Mouse (Mus musculus) frontal cortex, postnatal 10 days (tissue): ENCODE data around the gene Limch1.

Source experiments
- DNase-seq, 2 experiments: peaks; one replicate each; pipeline ENCODE4 v3.0.0; 2022; ENCODE audit warnings: low spot score in 2 of 2, mixed read lengths in 1 of 2

Gene Limch1

DNA sequence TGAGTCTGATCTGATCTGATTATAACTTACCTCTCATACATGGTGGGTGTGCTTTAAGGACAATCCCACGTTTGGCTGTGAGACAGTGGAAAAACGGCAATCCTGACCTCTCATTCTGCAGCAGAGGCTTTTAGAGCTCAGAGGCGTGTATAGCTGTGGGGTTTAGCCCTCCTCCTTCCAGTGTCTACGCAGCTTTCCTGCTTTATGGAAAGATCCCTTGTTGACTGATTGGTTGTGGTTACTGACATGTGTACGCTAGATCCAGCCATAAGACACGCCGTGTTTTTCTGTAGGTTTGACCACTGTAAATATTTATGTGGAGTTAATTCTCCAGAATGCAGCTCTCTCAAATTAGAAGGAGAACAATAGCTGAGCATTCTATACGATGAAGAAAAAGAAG is 81.2 kb downstream of the Limch1 start:
- DNase-seq = no peak

DNA sequence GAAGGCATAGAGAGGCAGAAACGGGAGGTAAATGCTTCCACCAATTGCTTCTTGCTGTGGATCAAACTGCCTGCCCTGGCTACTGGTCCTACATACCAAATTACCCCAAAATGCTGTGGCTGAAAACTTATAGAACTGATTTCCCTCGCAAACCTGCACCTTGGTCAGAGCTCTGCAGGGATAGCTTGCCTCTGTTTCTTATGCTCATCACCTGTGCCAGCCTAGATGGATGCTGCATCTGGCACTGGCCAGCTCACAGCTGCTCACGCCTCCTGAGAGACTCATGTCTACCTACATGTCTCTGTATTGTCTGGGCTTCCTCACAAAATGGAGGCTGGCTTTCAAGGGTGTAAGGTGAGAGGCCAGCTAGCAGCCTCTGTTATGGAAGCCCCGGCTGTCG is 83.9 kb downstream of the Limch1 start:
- no peak for DNase-seq

GRCm38 (mm10) chr5:66830206-66830605 is 84.6 kb downstream of the Limch1 start:
- DNase-seq = no peak

DNA sequence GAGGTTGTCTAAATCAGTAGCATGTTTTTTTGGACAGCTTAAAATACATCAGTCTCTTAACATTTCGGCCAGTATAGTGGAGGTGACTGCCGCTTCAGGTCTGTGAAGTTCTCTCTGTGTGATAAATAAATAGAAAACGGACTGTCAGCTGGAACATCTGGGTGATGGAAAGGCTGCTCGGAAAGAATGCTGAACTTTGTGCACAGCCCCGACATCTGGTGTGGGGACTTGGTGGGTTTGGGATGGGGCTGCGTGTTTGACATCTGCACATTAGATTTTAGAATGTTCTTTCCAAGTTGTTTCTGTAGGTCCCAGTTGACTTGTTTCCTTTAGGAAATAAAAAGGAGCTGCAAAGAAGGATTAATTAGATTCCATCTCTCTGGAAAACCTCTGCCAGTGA is 89.1 kb downstream of the Limch1 start:
- DNase-seq = no peak

DNA sequence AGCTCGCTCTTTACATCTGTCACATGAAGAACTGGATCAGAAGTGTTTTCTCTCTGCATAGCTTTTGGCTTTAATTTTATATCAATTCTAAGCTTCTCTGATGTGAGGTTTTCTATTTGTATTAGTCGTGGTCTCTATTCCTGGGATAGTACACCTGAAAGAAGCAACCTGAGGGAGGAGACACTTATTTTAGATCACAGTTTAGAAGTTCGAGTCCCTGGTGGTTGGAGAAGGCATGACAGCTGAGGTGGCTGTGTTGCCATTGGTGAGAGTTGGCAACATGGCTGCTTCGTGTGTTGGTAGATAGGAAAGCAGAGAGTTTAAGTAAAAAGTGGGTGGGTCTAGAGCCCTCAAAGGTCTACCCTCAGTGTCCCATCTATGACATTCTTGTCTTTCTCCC is 91.3 kb downstream of the Limch1 start:
- DNase-seq = no peak

- DNase-seq = no peak
Measured at GRCm38 (mm10) chr5:66841971-66842370, 96.3 kb downstream of the Limch1 start.

DNA sequence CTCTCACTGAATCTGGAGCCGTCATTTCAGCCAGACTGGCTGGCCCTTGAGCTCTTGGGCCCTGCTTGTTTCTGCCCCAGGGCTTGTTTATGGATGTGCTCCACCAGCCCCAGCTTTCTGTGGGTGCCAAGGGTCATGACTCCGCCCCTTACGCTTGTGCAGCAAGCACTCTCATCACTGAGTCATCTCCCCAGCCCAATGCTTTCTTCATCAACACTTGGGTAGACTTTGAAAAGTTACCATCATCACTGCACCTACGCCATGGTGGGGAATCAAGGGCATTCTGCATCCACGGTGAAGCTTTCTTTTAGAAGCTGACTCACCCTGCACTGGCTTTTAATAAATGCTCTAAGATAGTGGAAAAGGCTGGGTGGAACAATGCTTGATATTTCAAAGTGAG is 97.1 kb downstream of the Limch1 start:
- DNase-seq = no peak

DNA sequence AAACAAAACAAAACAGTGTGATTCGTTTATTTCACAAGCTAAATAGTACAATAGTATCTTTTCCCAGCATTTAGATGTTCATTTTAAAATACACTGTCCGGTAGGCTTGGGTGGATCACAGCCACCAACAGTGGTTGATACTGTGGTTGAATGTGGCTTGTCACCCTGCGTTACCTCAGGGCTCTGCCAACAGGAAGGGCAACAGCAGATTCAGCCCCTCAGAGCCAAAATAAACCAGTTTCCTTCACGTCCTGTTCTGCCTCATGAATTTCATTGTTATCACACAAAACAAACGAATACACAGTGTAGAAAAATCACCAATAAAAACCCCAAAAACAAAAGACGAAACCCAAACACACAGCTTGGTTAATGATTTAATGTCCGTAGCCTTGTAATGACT is 102.5 kb downstream of the Limch1 start:
- no peak for DNase-seq

- no peak for DNase-seq
Measured at GRCm38 (mm10) chr5:66849148-66849547, 103.5 kb downstream of the Limch1 start.

DNA sequence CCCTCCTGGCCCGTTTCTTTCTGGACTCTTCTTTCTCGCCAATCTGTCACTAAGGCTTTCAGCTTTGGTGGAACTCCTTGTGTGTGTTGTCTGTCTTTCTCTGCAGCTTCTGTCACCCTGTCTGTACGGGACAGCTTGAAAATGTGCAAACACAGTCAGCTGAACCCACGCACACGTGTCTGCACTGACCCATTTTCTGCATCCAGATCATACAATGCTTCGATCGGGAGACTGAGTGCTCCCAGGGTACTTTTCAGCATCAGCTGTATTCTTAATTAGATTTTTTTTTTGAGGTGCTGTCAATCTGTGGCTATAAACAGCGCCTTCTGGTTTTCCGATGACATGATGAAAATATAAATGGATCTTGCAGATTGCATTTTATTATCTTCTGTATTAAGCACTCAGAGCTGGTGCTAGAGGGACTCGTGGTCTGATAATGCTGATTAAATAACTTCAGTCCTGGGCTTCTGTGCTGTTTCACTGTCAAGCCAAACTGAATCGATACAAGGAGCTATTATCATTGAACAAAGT is 105.2 kb downstream of the Limch1 start:
- no peak for DNase-seq

- DNase-seq = no peak
Measured at GRCm38 (mm10) chr5:66851708-66852107, 106.1 kb downstream of the Limch1 start.

DNA sequence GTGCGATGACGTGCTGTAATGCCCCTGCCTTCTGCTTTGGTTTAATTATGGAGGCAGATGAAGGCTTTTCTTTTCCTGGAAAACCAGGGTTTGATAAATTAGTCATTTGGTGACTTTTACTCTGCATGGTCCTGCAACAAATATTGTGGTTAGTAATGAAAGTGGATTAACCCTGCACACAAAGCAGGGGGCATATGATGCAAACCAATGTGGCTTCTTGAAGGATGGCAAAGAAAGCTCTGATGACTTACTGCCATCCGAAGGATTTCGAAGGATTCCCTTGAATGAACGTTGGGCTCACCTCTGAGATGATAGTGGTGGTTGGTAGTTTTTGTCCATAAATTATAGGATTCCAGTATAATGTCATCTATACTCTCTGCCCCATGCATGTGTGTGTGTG is 108.6 kb downstream of the Limch1 start:
- DNase-seq = no peak

DNA sequence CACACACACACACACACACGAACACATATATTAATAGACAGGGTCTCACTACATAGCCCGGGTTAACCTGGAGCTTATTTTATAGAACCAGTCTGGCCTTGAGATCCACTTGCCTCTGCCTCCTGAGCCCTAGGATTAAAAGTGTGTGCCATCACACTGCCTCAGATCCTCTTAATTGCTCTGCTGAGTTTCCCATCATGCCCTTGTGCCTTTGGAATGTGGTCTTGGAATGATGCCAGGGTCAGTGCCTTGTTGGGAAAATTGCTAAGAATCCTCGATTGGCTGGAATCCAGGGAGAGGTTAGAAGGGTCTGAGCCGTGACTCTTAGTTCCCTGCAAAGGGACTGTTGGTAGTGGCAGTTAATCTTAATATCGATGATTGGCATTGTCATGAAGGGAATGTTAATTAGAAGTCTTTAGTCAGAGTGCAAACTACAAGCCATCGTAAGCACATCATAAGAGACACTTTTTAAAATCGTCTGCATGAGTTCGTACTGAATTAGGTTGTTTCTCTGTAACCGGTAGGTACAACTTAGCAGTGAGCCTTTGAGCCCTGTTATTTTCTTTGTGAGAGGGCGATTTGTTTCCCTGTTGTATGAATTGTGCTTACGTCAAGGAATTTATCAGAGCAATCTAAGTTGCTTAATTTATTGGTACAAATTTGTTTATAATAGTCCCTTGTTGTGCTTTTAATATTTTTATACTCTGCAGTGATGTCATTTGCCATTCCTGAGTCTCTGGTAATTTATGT is 109.9 kb downstream of the Limch1 start:
- no peak for DNase-seq

DNA sequence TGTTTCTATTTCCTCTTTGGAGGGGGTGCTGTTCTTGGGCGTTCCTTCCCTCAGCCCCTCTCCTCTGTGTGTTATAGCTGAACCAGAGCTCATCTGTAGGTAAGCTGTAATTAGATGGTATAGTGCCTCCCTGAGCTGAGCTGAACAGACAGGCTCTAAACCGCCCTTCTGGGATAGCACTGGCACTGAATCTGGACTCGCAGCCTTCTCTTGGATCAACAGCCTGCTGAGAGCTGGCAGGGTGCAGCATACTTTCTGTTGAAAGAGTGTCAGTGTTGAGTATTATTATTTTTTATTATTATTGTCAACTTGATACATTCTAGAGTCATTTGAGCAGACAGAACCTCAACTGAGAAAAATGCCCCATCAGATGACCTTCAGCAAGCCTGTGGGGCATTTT is 113.9 kb downstream of the Limch1 start:
- DNase-seq = no peak

GRCm38 (mm10) chr5:66861232-66862035 is 115.8 kb downstream of the Limch1 start:
- no peak for DNase-seq

DNA sequence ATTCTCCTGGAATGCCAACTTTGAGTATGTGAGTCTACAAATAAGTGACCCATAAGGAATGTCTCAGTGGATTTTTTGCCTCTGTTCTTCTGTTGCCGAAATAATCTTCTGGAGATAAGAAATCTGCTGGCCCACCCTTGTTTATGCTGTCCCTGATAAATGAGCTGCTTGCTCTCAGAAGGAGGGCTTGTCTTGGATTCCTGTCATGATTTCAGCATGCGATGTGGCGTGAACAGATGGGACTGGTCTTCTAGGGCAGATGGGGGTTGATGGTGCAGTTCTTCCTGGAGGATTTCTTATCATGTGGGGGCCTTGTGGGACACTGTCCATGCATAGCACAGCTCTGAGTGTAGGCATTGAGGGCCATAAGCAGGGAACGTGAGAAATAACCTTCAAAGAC is 116.5 kb downstream of the Limch1 start:
- no peak for DNase-seq

GRCm38 (mm10) chr5:66865229-66865628 is 119.6 kb downstream of the Limch1 start:
- DNase-seq = peak; percentile 38 to 39

DNA sequence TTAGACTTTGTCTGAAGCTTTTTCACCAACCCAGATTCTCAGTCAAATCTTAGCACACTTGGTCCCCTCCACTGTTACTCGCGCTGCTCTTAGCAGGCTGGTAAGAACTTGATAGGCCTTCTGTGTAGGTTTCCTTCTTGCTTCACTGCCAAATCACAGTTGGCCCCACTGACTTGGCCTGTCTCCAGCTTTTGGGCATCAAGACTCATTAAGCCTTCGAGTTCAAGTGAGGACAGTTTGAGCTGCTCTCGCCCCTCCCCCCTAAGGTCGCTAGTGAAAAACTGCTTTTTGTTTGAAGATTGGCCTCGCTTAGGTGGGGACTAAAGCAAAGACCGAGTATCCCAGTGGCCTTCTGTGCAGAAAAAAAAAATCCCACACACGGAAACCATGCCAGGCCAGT is 120.4 kb downstream of the Limch1 start:
- DNase-seq = peak; percentile 66 to 68

DNA sequence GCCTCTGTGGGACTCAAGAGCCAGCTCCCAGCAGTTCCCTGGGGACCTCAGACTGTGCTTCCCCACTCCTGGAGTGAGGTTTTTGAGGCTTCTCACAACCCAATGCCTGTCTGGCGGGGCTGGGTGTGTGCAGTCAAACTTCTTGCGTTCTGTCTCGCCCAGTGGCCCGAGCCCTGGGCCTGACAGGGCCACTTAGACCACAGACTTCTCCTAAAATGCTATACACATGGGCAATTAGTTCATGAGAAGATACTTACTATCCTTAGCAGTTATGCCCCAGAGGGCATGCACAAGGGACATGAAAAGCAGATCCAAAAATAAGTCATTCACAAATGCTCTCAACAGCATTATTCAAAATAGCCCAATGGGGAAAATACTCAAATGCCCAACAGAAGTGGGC is 123.9 kb downstream of the Limch1 start:
- no peak for DNase-seq

DNA sequence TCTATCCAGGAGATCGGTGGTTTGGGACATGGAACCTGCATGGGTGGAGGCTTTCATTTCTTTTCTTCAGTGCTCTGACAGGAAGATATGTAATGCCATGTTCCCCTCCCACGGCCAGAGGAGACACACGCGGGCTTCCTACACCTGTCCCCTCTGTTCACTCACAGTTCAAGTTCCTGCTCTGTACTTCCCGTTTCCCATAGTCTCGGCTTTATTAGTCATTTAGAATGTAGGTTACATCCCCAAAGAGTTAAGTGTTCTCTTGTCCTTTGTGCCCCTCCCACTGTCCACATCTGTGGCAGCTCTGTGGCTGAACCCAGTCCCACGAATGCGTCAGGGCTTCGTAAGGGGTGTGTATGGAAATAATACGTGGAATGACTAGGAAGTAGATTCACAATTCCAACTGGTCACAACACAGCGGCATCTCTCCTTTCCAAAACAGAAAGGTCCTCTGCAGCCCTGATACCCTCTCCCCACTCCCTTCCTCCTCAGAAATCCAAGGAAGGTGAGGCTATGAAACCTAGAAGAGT is 126.0 kb downstream of the Limch1 start:
- DNase-seq = no peak

- DNase-seq = no peak
Measured at GRCm38 (mm10) chr5:66872053-66872452, 126.4 kb downstream of the Limch1 start.

DNA sequence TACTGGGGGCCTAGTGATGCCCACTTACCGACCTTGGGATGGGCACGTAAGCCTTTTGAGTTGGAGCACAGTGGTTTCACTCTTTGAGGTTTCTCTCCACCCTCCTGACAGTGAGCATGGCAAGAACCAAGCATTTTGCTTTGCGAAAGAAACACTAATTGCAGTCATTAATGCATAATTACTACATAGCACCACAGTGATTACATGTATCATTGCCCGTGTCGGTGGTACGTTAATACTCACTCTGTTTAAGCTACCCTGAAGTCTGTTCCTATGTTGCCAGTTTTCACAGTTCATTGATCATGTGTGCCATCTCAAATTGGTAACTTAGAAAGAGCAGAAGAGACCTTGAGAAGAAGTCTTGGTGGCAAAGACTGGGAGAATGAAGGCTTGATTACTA is 127.1 kb downstream of the Limch1 start:
- DNase-seq = no peak
